32 mouse cellular contexts compared by ENCODE assay signal in the genomic region with DNA sequence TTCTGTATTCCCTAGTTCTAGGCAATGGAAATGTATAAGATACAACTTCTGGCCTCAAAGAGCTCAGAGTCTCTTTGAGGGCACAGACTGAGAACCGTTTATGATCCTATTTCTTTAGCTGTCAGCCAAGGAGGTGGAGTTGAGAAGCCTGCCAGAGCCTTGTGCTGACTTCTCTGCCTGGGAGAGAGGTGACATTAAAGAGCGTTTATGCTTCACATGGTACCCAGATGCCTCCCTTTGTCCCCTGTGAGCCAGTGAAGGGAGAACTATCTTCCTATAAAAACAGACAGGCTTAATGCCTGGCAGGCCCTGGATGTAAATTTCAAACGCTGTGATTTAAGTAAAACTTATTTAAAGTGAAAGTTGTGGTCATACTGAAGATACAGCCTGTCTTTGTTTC.
A peak's percentile ranks its signal among the peaks of the same experiment; 100 is the strongest.
DNase-seq lines count a peak whose midpoint lies in the region; ATAC-seq lines count a peak whose summit lies in the region.
"Had no signal": no experiment of that assay in that cellular context is flagged by ENCODE, and none has a peak within 500 bp of the region (broad histone marks: within the 10 kb centered on the region; RNA-seq: fewer than 3 reads in every experiment).

No protein-coding gene starts in this region.

- no peak overlapping the region for H3K4me3 ChIP-seq in kidney, embryonic 14.5 days (ENCODE audit: low read length)
- no peak overlapping the region for H3K4me3 ChIP-seq in limb, embryonic 10.5 days
- H3K4me3 ChIP-seq: forebrain, embryonic 10.5 days; forebrain, embryonic 15.5 days; heart, embryonic 10.5 days; hindbrain, embryonic 13.5 days; limb, embryonic 12.5 days; liver, embryonic 13.5 days; megakaryocyte, embryonic 14.5 days; midbrain, embryonic 13.5 days; neural tube, embryonic 13.5 days had no signal

- no peaks in the 10 kb centered on the region for H3K27me3 ChIP-seq in kidney, embryonic 14.5 days (ENCODE audit: control insufficient read depth, insufficient read depth, low read length)
- no peaks in the 10 kb centered on the region for H3K27me3 ChIP-seq in limb, embryonic 10.5 days (ENCODE audit: low read depth, poor library complexity, severe bottlenecking)
- H3K27me3 ChIP-seq: forebrain, embryonic 15.5 days; hindbrain, embryonic 13.5 days; limb, embryonic 12.5 days; liver, embryonic 13.5 days; megakaryocyte, embryonic 14.5 days; midbrain, embryonic 13.5 days; neural tube, embryonic 13.5 days had no signal

- H3K36me3 ChIP-seq in kidney, embryonic 14.5 days (ENCODE audit: control insufficient read depth, insufficient read depth, low read length) = no peaks in the 10 kb centered on the region
- H3K36me3 ChIP-seq in limb, embryonic 10.5 days = no peaks in the 10 kb centered on the region
- H3K36me3 ChIP-seq: forebrain, embryonic 10.5 days; forebrain, embryonic 15.5 days; heart, embryonic 10.5 days; hindbrain, embryonic 13.5 days; limb, embryonic 12.5 days; liver, embryonic 13.5 days; midbrain, embryonic 13.5 days; neural tube, embryonic 13.5 days had no signal

- intact Hi-C loops in left cerebral cortex, postnatal 10 days (cut with DNase I) = no loop called here

- H3K9me3 ChIP-seq in kidney, embryonic 14.5 days (ENCODE audit: control insufficient read depth, low read length) = no peaks in the 10 kb centered on the region
- no peaks in the 10 kb centered on the region for H3K9me3 ChIP-seq in limb, embryonic 10.5 days (replicated peaks)
- H3K9me3 ChIP-seq: forebrain, embryonic 10.5 days; forebrain, embryonic 15.5 days; heart, embryonic 10.5 days; hindbrain, embryonic 13.5 days; limb, embryonic 12.5 days; liver, embryonic 13.5 days; midbrain, embryonic 13.5 days; neural tube, embryonic 13.5 days had no signal

- no peak overlapping the region for H3K9ac ChIP-seq in kidney, embryonic 14.5 days (ENCODE audit: low read depth, low read length)
- H3K9ac ChIP-seq: forebrain, embryonic 15.5 days; hindbrain, embryonic 13.5 days; limb, embryonic 12.5 days; liver, embryonic 13.5 days; midbrain, embryonic 13.5 days; neural tube, embryonic 13.5 days had no signal

- ATAC-seq in kidney, embryonic 14.5 days (ENCODE audit: low FRiP score, low TSS enrichment) = peak; percentile 49; the same call in 1 of the 2 replicates
- no peak for ATAC-seq in erythroid progenitor cell, adult 5-6 weeks (replicated peaks; ENCODE audit: low FRiP score, poor library complexity, severe bottlenecking)
- ATAC-seq: CD4-positive, CD25-positive, alpha-beta regulatory T cell, adult 4 months; forebrain, embryonic 15.5 days; intestine, embryonic 16.5 days; lung, postnatal 0 days; midbrain, embryonic 13.5 days had no signal

- 17% methylated on average over 3 of the region's 3 CpGs for WGBS in kidney, embryonic 14.5 days
- WGBS in limb, embryonic 10.5 days = 19% methylated on average over 3 of the region's 3 CpGs

- DNase-seq in kidney, adult 11 months = no peak
- peak; percentile 15 for DNase-seq in embryo, embryonic 11 days
- DNase-seq in limb, embryonic 10.5 days (ENCODE audit: low spot score) = no peak
- no peak for DNase-seq in left cerebral cortex, postnatal 10 days (ENCODE audit: extremely low spot score in 1 of 2, low spot score in 2 of 2)
- DNase-seq in gastrocnemius, postnatal 10 days = no peak
- DNase-seq: adrenal gland, postnatal 25 days; cerebellum, adult 11-12 months; cerebellum, adult 9-11 months; gastrocnemius, postnatal 14 days; heart, adult 11 months; heart, postnatal 36 days; layer of hippocampus, adult 9-11 months; liver, embryonic 13.5 days; lung, adult 18-20 months; lung, postnatal 4 days; right cerebral cortex, postnatal 4 days; thymus, adult 18-20 months; thymus, postnatal 25 days had no signal

- no peaks in the 10 kb centered on the region for H3K4me1 ChIP-seq in kidney, embryonic 14.5 days (ENCODE audit: control insufficient read depth, insufficient read depth, low read length)
- peaks cover 13% of the 10 kb centered on the region for H3K4me1 ChIP-seq in limb, embryonic 10.5 days
- H3K4me1 ChIP-seq: forebrain, embryonic 10.5 days; forebrain, embryonic 15.5 days; heart, embryonic 10.5 days; hindbrain, embryonic 13.5 days; liver, embryonic 13.5 days; megakaryocyte, embryonic 14.5 days; midbrain, embryonic 13.5 days; neural tube, embryonic 13.5 days had no signal

- no peak overlapping the region for H3K27ac ChIP-seq in kidney, embryonic 14.5 days (ENCODE audit: low read depth, low read length)
- 0 out of 2 replicates have a peak overlapping the region, but pooled peaks have one; percentile 27 for H3K27ac ChIP-seq in limb, embryonic 10.5 days
- H3K27ac ChIP-seq: forebrain, embryonic 10.5 days; forebrain, embryonic 15.5 days; heart, embryonic 10.5 days; hindbrain, embryonic 13.5 days; limb, embryonic 12.5 days; liver, embryonic 13.5 days; midbrain, embryonic 13.5 days; neural tube, embryonic 13.5 days; stomach, postnatal 0 days had no signal

- no peak overlapping the region for H3K4me2 ChIP-seq in kidney, embryonic 14.5 days (replicated peaks; ENCODE audit: low read depth, low read length)
- H3K4me2 ChIP-seq: forebrain, embryonic 15.5 days; hindbrain, embryonic 13.5 days; limb, embryonic 12.5 days; liver, embryonic 13.5 days; midbrain, embryonic 13.5 days; neural tube, embryonic 13.5 days had no signal
